Mouse (Mus musculus) spleen, adult 2 months (tissue): ENCODE results near the gene Tgif2lx2. TPM values are rescaled to one million over a fixed set of nuclear protein-coding genes. Genes with fewer than 3 reads are reported as not detected.
"Not testable (repeated sequence)": the region's sequence is repeated elsewhere in the genome, so short reads cannot be mapped to it uniquely, and the experiment has no call there.

ENCODE experiments used
- DNase-seq, 2 experiments: peaks; one replicate each; pipeline versions ENCODE4 v3.0.0 to v3.0.0-alpha.2; 2012 to 2021; ENCODE audit warnings: low spot score in 2 of 2, low read depth in 1 of 2
- H3K27ac ChIP-seq: fragments of 200-500 bp; 2 replicates; pipeline ENCODE4 v1.5.1; 2012; ENCODE audit warnings: low read length, inconsistent platforms; ENCODE audit not compliant: insufficient read depth
- H3K27me3 ChIP-seq: fragments of 200-500 bp; 2 replicates; pipeline ENCODE4 v1.6.1; 2012; ENCODE audit warnings: mild to moderate bottlenecking, moderate library complexity, low read length, inconsistent platforms; ENCODE audit not compliant: control insufficient read depth, insufficient read depth
- H3K36me3 ChIP-seq: fragments of 200-500 bp; 2 replicates; pipeline ENCODE4 v1.6.1; 2012; ENCODE audit warnings: mild to moderate bottlenecking, low read length, inconsistent platforms; ENCODE audit not compliant: control insufficient read depth, insufficient read depth
- H3K4me1 ChIP-seq: fragments of 200-500 bp; 2 replicates; pipeline ENCODE4 v1.6.1; 2011; ENCODE audit warnings: inconsistent platforms; ENCODE audit not compliant: control insufficient read depth, insufficient read depth, insufficient read length
- H3K4me3 ChIP-seq: fragments of 200-500 bp; 2 replicates; pipeline ENCODE4 v1.5.1; 2011; ENCODE audit warnings: mild to moderate bottlenecking, inconsistent platforms; ENCODE audit not compliant: insufficient read depth, insufficient read length; ENCODE audit errors: extremely low read depth
- WGBS: fragments of 180-500 bp; shearing (Covaris S2); methylation state at CpG from one replicate; pipeline ENCODE4 v1.1.7; 2018; 5-methylcytosine and 5-hydroxymethylcytosine counted together
- polyA plus RNA-seq: library from polyadenylated mRNA; depleted of rRNA; stranded (reverse); fragments of >200 nt; gene quantifications from 2 replicates; pipeline ENCODE4 v1.2.3, GENCODE M21; 2012; rRNA removed

Gene Tgif2lx2
- polyA plus RNA-seq = not detected in 2 replicates

DNA sequence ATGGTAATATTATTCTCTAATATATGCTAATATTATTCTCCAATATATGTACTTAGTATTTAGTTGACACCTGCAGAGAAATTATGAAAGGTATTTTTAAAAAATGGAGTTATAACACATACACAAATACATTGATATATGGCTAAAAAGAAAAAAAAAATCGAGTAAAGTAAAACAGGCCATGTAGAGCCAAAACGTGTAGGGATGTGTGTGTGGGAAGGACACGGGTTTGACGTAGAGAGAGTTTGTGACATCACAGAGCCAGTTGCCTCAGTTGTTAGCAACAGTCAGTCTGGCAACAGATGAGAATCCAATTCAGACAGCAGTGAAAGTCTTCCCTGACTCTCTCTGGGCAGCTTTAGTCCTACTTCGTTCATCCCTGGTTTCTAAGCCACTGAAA, at the start of gene Tgif2lx2:
Gene Tgif2lx2, plus strand, starts transcription at position 301 of the 400 bp plus-strand sequence.
- DNase-seq, H3K27ac ChIP-seq, H3K4me3 ChIP-seq, H3K36me3 ChIP-seq, H3K4me1 ChIP-seq, H3K27me3 ChIP-seq: not testable (repeated sequence)
- no CpG with 5 or more reads among the region's 5 CpGs for WGBS

Other genes starting within 250 kb of the Tgif2lx2 start
- gene Tgif2lx1, start 53.5 kb downstream of the Tgif2lx2 start, polyA plus RNA-seq = not detected in 2 replicates